Mouse (Mus musculus) gastrocnemius, postnatal 14 days (tissue): ENCODE data around the gene Ier5l. TPM values are rescaled to one million over a fixed set of nuclear protein-coding genes. Genes with fewer than 3 reads are reported as not detected.

Experiments used
- DNase-seq: peaks from one replicate; pipeline ENCODE4 v3.0.0; 2021; ENCODE audit warnings: mixed read lengths
- intact Hi-C: fragments of 180-260 bp; cut with DNase I; formaldehyde crosslinking; loops from one replicate; pipeline ENCODE4 v1.15.1; 2025; ENCODE audit warnings: low total_unique reads
- total RNA-seq, 2 experiments: library from RNA; stranded (reverse); gene quantifications; 2 replicates each; pipeline ENCODE4 v1.2.3; 2021

The Ier5l gene
- total RNA-seq, 2 experiments from 2014 or later = 3.5 to 4.2 TPM

GRCm38 (mm10) chr2:30445312-30445711 lies 28.7 kb downstream of the Ier5l start:
- DNase-seq = no peak
- intact Hi-C loops = no loop called here

GRCm38 (mm10) chr2:30444450-30444849 lies 29.6 kb downstream of the Ier5l start:
- no peak for DNase-seq
- intact Hi-C loops = no loop called here

GRCm38 (mm10) chr2:30444006-30444405 lies 30.0 kb downstream of the Ier5l start:
- intact Hi-C loops = no loop called here
- DNase-seq = no peak

GRCm38 (mm10) chr2:30443281-30443680 lies 30.7 kb downstream of the Ier5l start:
- DNase-seq = no peak
- intact Hi-C loops = no loop called here

- intact Hi-C loops = no loop called here
- no peak for DNase-seq
Measured at GRCm38 (mm10) chr2:30442498-30442890, 31.5 kb downstream of the Ier5l start.

GRCm38 (mm10) chr2:30441518-30442497 lies 32.2 kb downstream of the Ier5l start:
- intact Hi-C loops = no loop called here

GRCm38 (mm10) chr2:30440701-30441517 lies 33.1 kb downstream of the Ier5l start:
- intact Hi-C loops = no loop called here
- peak; percentile 77 for DNase-seq

More at GRCm38 (mm10) chr2:30441518-30442497, 32.2 kb downstream of the Ier5l start:
- DNase-seq = peak; percentile 89

GRCm38 (mm10) chr2:30440211-30440700 lies 33.8 kb downstream of the Ier5l start:
- DNase-seq = no peak
- intact Hi-C loops = no loop called here

- no peak for DNase-seq
- intact Hi-C loops = loop anchor here (5.0 to 10.0 kb wide), 2 partner anchors 353 to 505 kb away; no protein-coding TSS in a partner anchor
Measured at GRCm38 (mm10) chr2:30439631-30440030, 34.4 kb downstream of the Ier5l start.

GRCm38 (mm10) chr2:30437791-30438190 lies 36.2 kb downstream of the Ier5l start:
- intact Hi-C loops = loop anchor here (5.0 to 10.0 kb wide), 2 partner anchors 355 to 507 kb away; no protein-coding TSS in a partner anchor
- no peak for DNase-seq

- intact Hi-C loops = loop anchor here (5.0 to 10.0 kb wide), 2 partner anchors 355 to 508 kb away; no protein-coding TSS in a partner anchor
- no peak for DNase-seq
Measured at GRCm38 (mm10) chr2:30436809-30437208, 37.2 kb downstream of the Ier5l start.

- intact Hi-C loops = loop anchor here (5.0 to 10.0 kb wide), 2 partner anchors 356 to 509 kb away; no protein-coding TSS in a partner anchor
- peak; percentile 60 for DNase-seq
Measured at GRCm38 (mm10) chr2:30436156-30436545, 37.9 kb downstream of the Ier5l start.

GRCm38 (mm10) chr2:30435326-30436155 lies 38.5 kb downstream of the Ier5l start:
- DNase-seq = peak; percentile 61
- intact Hi-C loops = loop anchor here (5.0 to 10.0 kb wide), 2 partner anchors 357 to 509 kb away; no protein-coding TSS in a partner anchor

GRCm38 (mm10) chr2:30429156-30429555 lies 44.9 kb downstream of the Ier5l start:
- intact Hi-C loops = no loop called here
- peak; percentile 66 for DNase-seq

Other genes with a start within 250 kb of the Ier5l start
- gene Lrrc8a, start 236.5 kb downstream of the Ier5l start, total RNA-seq = 10 to 100 TPM; 19.3 to 30.1 TPM
- 1 to 10 TPM in 1 of 2 experiments, under 1 TPM in 1; 0.59 to 1.7 TPM for gene Gm28035, start 233.7 kb downstream of the Ier5l start, total RNA-seq
- gene Phyhd1, start 208.0 kb downstream of the Ier5l start, total RNA-seq = 10 to 100 TPM; 11.0 to 14.3 TPM
- gene Gm28038, start 193.2 kb downstream of the Ier5l start, total RNA-seq = under 1 TPM in 1 of 2 experiments, not detected in 1; 0.90 TPM
- 10 to 100 TPM; 18.8 to 18.9 TPM for gene Dolk, start 187.9 kb downstream of the Ier5l start, total RNA-seq
- 10 to 100 TPM; 10.5 to 13.1 TPM for gene Nup188, start 187.8 kb downstream of the Ier5l start, total RNA-seq
- gene Sh3glb2, start 114.9 kb downstream of the Ier5l start, total RNA-seq = 10 to 100 TPM; 23.2 to 28.1 TPM
- 10 to 100 TPM; 16.3 to 16.8 TPM for gene Miga2, start 110.0 kb downstream of the Ier5l start, total RNA-seq
- gene Dolpp1, start 82.0 kb downstream of the Ier5l start, total RNA-seq = 1 to 10 TPM; 7.0 to 7.3 TPM
- gene Crat, start 58.4 kb downstream of the Ier5l start, total RNA-seq = 100 to 1,000 TPM; 251 to 325 TPM
- 10 to 100 TPM; 71.1 to 80.7 TPM for gene Ptpa, start 58.2 kb downstream of the Ier5l start, total RNA-seq
- gene Cstad, start 120.8 kb upstream of the Ier5l start, total RNA-seq = 1 to 10 TPM; 5.0 to 5.9 TPM